Mouse (Mus musculus) brain, adult 2 months (tissue): ENCODE data around the gene Arhgef26.

Experiments
- DNase-seq: peaks from one replicate; pipeline ENCODE4 v3.0.0; 2011; ENCODE audit warnings: low read depth, low spot score

Gene Arhgef26

GRCm38 (mm10) chr3:62380420-62380819, 42.3 kb downstream of the Arhgef26 start:
- no peak for DNase-seq

DNA sequence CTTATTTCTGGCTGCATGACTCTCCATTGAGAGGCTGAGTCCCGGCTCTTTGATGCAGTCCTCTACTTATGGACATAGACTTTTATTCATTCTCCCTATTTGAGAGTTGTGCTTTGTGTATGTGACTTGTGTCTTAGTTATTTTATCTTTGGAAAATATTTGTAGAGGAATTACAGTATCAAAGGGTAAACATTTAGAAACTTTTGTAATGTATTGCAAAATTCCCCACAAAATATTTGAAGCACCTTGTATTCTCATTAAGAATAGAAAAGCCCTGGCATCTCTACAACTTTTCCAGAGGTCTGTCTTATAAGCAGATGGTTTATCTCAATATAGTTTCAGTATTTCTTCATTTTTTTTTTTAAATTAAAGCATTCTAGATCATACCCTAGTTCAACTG, 44.7 kb downstream of the Arhgef26 start:
- no peak for DNase-seq

DNA sequence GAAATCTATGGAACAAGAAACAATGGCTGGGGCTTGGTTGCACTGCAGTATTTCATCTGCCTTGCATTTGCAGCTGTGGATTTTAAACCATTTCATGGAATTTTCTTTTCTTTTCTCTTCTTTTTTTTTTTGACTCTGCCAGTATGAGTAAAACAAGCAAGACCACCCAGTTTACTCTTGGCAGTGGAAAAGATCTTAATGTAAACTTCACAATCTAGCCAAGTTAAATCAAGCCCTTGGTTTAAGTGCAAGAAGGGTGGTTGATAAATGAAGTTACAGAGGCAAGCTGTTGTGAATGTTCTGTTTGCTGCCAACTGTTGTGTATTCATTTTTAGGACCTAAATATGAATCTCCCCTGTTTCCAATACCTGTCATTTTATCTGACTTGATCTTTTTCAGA, 54.5 kb downstream of the Arhgef26 start:
- no peak for DNase-seq

- no peak for DNase-seq
Observed at GRCm38 (mm10) chr3:62394284-62394683, 56.1 kb downstream of the Arhgef26 start.

GRCm38 (mm10) chr3:62395368-62395767, 57.2 kb downstream of the Arhgef26 start:
- DNase-seq: no peak

DNA sequence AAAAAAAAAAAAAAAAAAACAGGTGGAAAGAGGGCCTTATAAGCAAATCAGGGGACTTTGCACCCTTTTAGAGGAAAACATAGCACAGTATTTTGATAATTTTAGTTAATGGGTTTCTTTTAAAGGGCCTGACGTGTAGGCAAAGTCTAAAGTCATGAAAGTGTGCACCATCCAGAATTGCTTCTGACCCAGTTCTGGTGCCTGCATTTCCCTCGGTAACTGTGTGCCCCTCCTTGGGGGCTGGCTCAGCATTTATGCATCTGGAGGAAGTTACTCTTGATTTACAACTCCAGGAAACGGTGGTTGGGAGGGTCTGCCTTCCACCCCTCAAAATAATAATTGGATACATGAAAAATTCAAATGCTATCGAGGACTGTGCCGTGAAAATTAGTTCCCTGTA, 58.0 kb downstream of the Arhgef26 start:
- DNase-seq: no peak

DNA sequence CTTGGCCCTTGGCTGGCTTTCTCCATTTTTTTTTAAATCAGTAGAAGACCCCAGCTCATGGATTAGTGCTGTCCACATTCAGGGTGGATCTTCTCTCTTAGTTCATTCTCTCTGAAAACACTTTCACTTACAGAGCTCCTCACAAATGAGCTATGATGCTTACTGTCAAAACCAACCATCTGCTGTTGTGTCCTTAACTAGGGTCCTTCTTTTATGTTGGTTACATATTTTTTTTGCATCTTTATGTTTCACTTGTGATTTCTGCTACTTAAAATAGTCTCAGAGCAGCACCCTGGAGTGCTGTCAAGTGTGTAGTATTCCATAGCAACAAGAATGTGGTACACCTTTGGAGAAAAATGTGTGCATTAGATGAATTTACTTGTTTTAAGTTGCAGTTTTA, 60.0 kb downstream of the Arhgef26 start:
- DNase-seq: peak; percentile 33

- DNase-seq: peak; percentile 18
Observed at GRCm38 (mm10) chr3:62399826-62400746, 61.9 kb downstream of the Arhgef26 start.

DNA sequence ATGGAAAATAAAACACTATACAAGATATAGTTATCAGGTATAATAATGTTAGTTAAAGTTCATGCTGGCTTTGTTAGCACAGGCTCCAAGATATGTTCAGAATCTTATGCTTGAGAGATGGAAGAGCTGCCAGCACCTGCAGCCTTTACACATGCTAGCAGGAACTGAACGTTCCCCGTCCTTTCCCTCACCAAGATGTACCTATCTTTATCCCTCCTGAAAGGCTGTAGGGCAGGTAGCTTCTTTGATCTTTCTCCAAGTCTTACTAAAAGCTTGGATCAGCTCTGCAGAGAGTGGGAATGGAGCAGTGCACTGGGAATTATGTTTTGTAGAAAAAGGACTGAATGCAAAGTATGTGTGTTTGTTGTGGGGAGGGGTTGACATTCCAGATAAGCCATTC, 64.3 kb downstream of the Arhgef26 start:
- DNase-seq: peak; percentile 20

DNA sequence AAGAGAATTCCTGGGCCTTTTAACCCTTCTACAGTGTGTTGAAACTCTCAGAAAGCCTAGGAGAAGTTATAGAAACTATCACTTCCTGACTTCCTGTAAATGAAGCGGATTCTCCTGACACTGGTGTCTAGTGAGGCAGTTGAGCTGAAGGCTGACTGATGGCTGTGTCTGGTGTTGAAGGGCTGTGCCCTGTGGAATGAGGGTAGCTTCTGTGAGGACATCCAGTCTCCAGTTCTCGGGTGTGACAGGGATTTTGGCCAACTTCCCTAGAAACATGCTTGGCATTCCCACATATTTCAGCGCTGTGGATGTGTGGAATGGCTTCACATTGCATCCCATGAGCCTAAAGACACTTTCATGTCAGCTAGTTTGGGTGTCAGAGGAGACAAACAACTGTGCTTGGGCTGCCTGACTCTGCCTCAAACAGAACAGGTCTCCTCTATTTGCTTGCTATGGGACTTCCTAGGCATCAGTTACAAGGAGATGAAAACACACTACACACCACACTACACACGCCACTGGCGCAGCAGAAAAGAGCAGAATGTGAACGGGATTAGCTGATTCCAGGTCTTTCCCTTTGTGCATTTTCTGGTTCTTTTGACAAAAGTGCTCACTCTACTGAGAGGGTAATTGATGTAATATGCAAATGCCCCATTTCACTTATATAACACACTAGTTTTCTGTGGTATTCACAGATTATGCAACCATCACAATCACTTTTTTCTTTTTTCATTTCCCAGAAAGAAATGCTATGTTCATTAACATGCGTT, 66.5 kb downstream of the Arhgef26 start:
- no peak for DNase-seq

- DNase-seq: no peak
Observed at GRCm38 (mm10) chr3:62409555-62410182, 71.5 kb downstream of the Arhgef26 start.

- peak; percentile 27 for DNase-seq
Observed at GRCm38 (mm10) chr3:62410491-62410890, 72.3 kb downstream of the Arhgef26 start.

DNA sequence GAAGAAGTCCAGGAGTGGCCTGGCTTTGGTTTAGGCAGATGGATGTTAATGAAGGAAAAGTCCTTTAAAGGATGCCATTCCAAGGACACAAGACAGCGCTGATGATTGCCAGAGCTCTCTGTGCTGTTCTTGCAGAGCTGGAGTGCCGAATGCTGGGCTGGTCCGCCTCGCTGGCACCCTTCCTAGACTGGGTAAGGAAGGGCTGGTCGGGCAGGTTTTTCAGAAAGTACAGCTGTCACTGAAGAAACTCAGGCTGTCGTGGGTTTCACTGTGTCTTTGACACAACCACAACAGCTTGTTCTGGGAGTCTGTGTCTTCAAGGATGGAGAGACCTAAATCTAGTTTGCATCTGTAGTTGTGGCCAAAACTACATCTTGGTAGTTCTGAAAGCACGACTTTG, 74.6 kb downstream of the Arhgef26 start:
- DNase-seq: peak; percentile 73

DNA sequence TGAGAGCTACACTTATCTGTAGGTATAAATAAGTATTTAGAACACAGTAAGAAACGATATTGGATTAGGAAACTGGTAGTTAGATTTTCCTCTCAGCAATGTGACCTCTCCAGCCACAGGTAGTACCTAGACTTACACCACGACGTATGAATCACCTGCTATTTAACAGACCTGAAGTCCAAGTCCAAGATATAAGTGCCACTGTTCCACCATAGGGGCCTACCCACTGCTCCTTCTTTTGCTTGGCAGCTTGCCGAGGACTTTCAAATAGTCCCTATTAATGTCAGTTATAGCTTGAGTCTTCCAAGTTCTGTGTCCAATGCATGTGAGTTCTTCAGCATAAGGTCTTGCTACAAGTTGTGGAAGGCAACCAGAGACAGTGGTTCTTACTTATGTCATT, 76.8 kb downstream of the Arhgef26 start:
- DNase-seq: no peak

- no peak for DNase-seq
Observed at GRCm38 (mm10) chr3:62417458-62417857, 79.3 kb downstream of the Arhgef26 start.

GRCm38 (mm10) chr3:62418387-62419138, 80.4 kb downstream of the Arhgef26 start:
- no peak for DNase-seq

GRCm38 (mm10) chr3:62433675-62434074, 95.5 kb downstream of the Arhgef26 start:
- DNase-seq: no peak

DNA sequence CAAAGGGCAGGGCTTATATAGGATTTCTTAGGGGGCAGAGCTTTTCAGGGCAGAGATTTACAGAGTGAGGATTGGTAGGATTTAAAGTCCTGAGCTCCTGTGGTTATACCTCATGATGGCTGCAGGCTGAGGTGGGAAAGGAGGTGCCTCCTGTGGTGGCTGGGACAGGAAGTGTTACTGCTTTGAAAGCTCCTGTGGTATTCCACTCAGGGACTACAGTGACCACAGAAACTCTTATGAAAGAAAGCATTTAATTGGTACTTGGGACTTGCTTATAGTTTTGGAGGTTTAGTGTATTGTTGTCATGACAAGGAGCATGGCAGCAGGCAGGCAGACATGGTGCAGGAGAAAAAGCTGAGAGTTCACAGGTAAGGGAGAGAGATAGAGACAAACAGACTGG, 97.8 kb downstream of the Arhgef26 start:
- DNase-seq: no peak

- DNase-seq: no peak
Observed at GRCm38 (mm10) chr3:62440431-62440969, 102.4 kb downstream of the Arhgef26 start.

DNA sequence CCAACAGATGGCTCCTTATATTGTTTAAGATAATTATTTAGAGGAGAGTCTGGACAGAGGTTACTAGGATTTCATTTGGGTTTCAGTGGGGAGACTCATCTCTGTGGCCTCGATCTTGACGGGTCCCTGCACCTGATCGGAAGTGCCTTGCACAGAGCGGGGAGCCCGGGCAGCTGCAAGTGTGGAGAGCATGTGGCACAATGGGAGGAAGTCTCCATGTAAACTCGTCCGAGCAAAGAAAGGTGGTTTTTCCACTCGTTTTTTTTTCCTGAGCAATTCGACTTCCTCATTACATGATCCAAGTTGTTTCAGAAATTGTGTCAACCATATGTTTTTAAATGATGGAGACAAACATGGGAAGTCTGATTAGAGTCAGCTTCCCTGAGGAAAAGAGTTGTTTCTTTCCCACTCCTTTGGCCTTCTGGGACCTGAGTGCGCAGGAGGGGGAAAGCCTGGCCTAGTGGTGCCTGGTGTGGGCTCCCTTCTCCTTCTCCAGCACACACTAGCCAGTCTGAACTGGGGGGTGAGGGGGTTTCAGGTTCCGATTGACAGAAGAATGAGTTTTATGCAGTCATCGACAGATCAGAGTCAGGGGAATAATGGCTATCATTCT, 105.5 kb downstream of the Arhgef26 start:
- DNase-seq: no peak

GRCm38 (mm10) chr3:62446271-62446670, 108.1 kb downstream of the Arhgef26 start:
- DNase-seq: no peak
